Mouse (Mus musculus) urinary bladder, postnatal 25 days (tissue): Measurements from ENCODE around the gene Zfp691.

Source experiments
- DNase-seq: peaks from one replicate; pipeline ENCODE4 v3.0.0; 2022; ENCODE audit warnings: low spot score

Zfp691 gene

GRCm38 (mm10) chr4:119173851-119174453, at the start of gene Zfp691:
Zfp691 (minus strand) TSS chr4:119174195.
- peak; percentile 81 for DNase-seq

GRCm38 (mm10) chr4:119223696-119224095, 49.7 kb upstream of the Zfp691 start:
- DNase-seq = no peak

GRCm38 (mm10) chr4:119218169-119218568, 44.2 kb upstream of the Zfp691 start, which contains the start of gene Tmem269:
Tmem269 (minus strand) TSS chr4:119218217.
- no peak for DNase-seq

GRCm38 (mm10) chr4:119216667-119217066, 42.7 kb upstream of the Zfp691 start:
- DNase-seq = no peak

GRCm38 (mm10) chr4:119204672-119205071, 30.7 kb upstream of the Zfp691 start:
- peak; percentile 46 for DNase-seq

- DNase-seq = no peak
Observed at GRCm38 (mm10) chr4:119198105-119198504, 24.1 kb upstream of the Zfp691 start.

GRCm38 (mm10) chr4:119195582-119196320, 21.8 kb upstream of the Zfp691 start:
- no peak for DNase-seq

- peak; percentile 92 for DNase-seq
Observed at GRCm38 (mm10) chr4:119194909-119195581, 21.1 kb upstream of the Zfp691 start, which contains the start of gene Svbp. Svbp (plus strand) TSS chr4:119195306.

GRCm38 (mm10) chr4:119192757-119193156, 18.8 kb upstream of the Zfp691 start:
- no peak for DNase-seq

GRCm38 (mm10) chr4:119191273-119191672, 17.3 kb upstream of the Zfp691 start:
- no peak for DNase-seq

- no peak for DNase-seq
Observed at GRCm38 (mm10) chr4:119190618-119191017, 16.6 kb upstream of the Zfp691 start.

GRCm38 (mm10) chr4:119189864-119190263, 15.9 kb upstream of the Zfp691 start, which contains the start of gene Ermap:
Ermap (minus strand) TSS chr4:119190011.
- DNase-seq = no peak

- DNase-seq = no peak
Observed at GRCm38 (mm10) chr4:119189392-119189791, 15.4 kb upstream of the Zfp691 start.

- no peak for DNase-seq
Observed at GRCm38 (mm10) chr4:119188060-119188785, 14.2 kb upstream of the Zfp691 start.

- DNase-seq = no peak
Observed at GRCm38 (mm10) chr4:119185771-119186170, 11.8 kb upstream of the Zfp691 start.

- no peak for DNase-seq
Observed at GRCm38 (mm10) chr4:119183525-119183924, 9.5 kb upstream of the Zfp691 start.

GRCm38 (mm10) chr4:119181456-119181855, 7.5 kb upstream of the Zfp691 start:
- DNase-seq = no peak

GRCm38 (mm10) chr4:119180133-119180707, 6.2 kb upstream of the Zfp691 start:
- no peak for DNase-seq

GRCm38 (mm10) chr4:119178331-119178730, 4.3 kb upstream of the Zfp691 start:
- no peak for DNase-seq

- DNase-seq = no peak
Observed at GRCm38 (mm10) chr4:119177702-119178101, 3.7 kb upstream of the Zfp691 start.

GRCm38 (mm10) chr4:119172919-119173650, 910 bp downstream of the Zfp691 start:
- no peak for DNase-seq
